In genomic region chr17:4778161-4778560, GRCm38 (mm10) we compare ENCODE assay signal across 8 mouse cellular contexts.
A peak's percentile ranks its signal among the peaks of the same experiment; 100 is the strongest.
DNase-seq lines count a peak whose midpoint lies in the region; ATAC-seq and TF ChIP-seq lines count a peak whose summit lies in the region.

No protein-coding gene starts in this region.

- peak overlapping the region; percentile 17; the same call in 1 of the 2 replicates for H3K4me2 ChIP-seq in hindbrain, embryonic 15.5 days

- no peak for ATAC-seq in Patski
- ATAC-seq in hindbrain, embryonic 15.5 days (ENCODE audit: low FRiP score, low read depth) = no peak
- ATAC-seq in megakaryocyte-erythroid progenitor cell, adult 5-6 weeks (replicated peaks; ENCODE audit: low FRiP score, low TSS enrichment, poor library complexity, severe bottlenecking) = peak; percentile 93

- H3K9me3 ChIP-seq in hindbrain, embryonic 15.5 days = no peaks in the 10 kb centered on the region

- peaks cover 3% of the 10 kb centered on the region; the same call in 1 of the 2 replicates for H3K4me1 ChIP-seq in hindbrain, embryonic 15.5 days (replicated peaks)

- no peaks in the 10 kb centered on the region for H3K36me3 ChIP-seq in hindbrain, embryonic 15.5 days

- no peak overlapping the region for H3K4me3 ChIP-seq in hindbrain, embryonic 15.5 days

- no peak for DNase-seq in Patski (ENCODE audit: low read depth, low spot score)
- peak; percentile 78 for DNase-seq in cerebellum, adult 9-10 months
- DNase-seq in frontal cortex, postnatal 25 days (ENCODE audit: low spot score in 2 of 2) = peak; percentile 41 to 50
- peak; percentile 58 to 63 for DNase-seq in layer of hippocampus, postnatal 36 days
- peak; percentile 70 for DNase-seq in right cerebral cortex, postnatal 14 days
- DNase-seq in urinary bladder, postnatal 36 days (ENCODE audit: low spot score in 2 of 2) = peak; percentile 47 to 64

- POLR2A ChIA-PET in Patski (lab: Charles Lee) = no interaction called here

- H3K9ac ChIP-seq in hindbrain, embryonic 15.5 days = no peak overlapping the region

- in situ Hi-C loops in Patski (cut with MboI; ENCODE audit: low pct_unique_long_range_greater_than_20kb) = loop anchor here (25.0 kb wide), 1 partner anchor 409 kb away; no protein-coding TSS in a partner anchor

- WGBS in hindbrain, embryonic 15.5 days = under 1% methylated on average over 14 of the region's 14 CpGs

- H3K27me3 ChIP-seq in Patski = no peaks in the 10 kb centered on the region
- no peaks in the 10 kb centered on the region for H3K27me3 ChIP-seq in hindbrain, embryonic 15.5 days

- peak; percentile 85 for TF ChIP-seq CTCF in Patski (IDR thresholded peaks at IDR 0.05)

- CTCF ChIA-PET in Patski (lab: Charles Lee) = no interaction called here

- no peak overlapping the region for H3K27ac ChIP-seq in hindbrain, embryonic 15.5 days (replicated peaks)
